Mouse (Mus musculus) neutrophil, adult 83 days (primary cell): ENCODE results near the gene Astn2. TPM values are rescaled to one million over a fixed set of nuclear protein-coding genes. Genes with fewer than 3 reads are reported as not detected.

ENCODE experiments used
- total RNA-seq, 2 experiments: library from RNA; stranded (reverse); gene quantifications; one replicate each; pipeline ENCODE4 v1.2.4; 2023

The Astn2 gene
- total RNA-seq: not detected

DNA sequence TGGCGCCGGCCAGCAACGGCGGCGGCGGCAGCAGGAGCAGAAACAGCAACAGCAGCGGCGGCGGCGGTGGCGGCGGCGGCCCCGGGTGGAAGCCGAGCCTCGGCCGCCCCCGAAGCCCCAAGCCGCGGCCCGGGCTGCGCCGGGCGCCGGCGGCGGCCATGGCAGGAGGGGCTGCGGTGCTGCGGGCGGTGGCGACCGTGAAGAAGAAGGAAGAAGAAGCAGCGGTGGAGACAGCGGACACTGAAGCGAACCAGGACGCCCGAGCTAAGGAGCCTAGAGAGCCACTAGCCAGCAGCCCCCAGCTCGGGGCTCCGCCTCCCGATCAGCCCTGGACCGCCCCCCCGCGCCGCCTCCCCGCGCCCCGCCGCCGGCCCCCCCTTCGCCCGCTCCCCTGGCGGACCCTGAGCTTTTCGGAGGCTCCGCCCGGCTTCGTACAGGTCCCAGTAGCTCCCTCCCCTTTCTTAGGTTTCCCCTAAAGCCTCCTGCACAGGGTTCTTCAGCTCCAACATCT lies at the start of gene Astn2:
Gene Astn2 (minus strand): TSS at position 411 of the 511 bp plus-strand sequence.

DNA sequence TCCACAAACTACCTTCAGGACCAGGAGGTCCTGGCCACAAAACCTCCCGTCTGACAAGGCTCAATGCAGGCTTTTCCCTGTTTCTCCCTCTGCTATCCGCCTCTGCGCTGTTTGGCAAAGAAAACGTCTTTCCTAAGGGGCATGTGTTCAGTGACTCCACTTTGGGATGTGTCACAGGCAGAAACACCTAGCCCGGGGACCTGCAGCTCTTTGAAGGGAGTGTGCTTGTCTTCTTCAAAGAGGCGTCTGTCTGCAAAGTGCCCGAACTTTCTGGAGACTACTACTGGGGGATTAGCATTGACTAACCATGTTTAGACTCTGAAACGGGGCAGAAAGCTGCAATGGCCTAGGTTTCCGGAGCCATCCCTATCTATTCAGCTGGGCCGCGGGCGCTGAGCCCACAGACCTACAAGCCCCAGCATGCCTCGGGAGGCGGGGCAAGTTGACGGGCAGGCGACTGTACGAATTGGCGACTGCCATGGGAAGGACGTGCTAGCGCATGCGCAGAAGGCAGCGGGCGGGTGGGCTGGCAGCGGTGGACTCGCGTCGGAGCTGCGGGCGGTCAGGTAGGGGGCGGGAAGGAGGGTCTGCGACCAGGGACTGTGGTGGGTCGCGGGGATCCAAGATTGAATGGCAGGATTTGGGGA lies 799.8 kb downstream of the Astn2 start, which contains the start of gene Trim32:
Gene Trim32 (plus strand): TSS at position 483 of the 647 bp plus-strand sequence.

